Mouse (Mus musculus): ENCODE results near the gene Olfr1448. TPM values are rescaled to one million over a fixed set of nuclear protein-coding genes. Genes with fewer than 3 reads are reported as not detected.

The Olfr1448 gene
- total and polyA plus RNA-seq, 3 experiments: not detected

- Histone ChIP-seq H3K9ac (ENCODE audit: control insufficient read depth, low read depth, low read length, poor library complexity, severe bottlenecking) (no peak within 1 kb of the TSS), H3K4me3 (ENCODE audit: control insufficient read depth in 1 of 2, insufficient read depth in 1 of 2, low read depth in 2 of 2, low read length in 2 of 2) (no peak within 1 kb of the TSS), H3K27me3 (ENCODE audit: control insufficient read depth in 1 of 2, insufficient read depth in 2 of 2, low read length in 2 of 2) (no peaks in the 10 kb centered on the region), H3K27ac (ENCODE audit: control insufficient read depth, low read depth, low read length) (no peak within 1 kb of the TSS), H3K9me3 (replicated peaks; ENCODE audit: insufficient read depth, low read length) (no peaks in the 10 kb centered on the region), H3K4me1 (ENCODE audit: control insufficient read depth in 1 of 2, insufficient read depth in 2 of 2, low read length in 2 of 2) (no peaks in the 10 kb centered on the region), H3K36me3 (ENCODE audit: control insufficient read depth in 1 of 2, insufficient read depth in 2 of 2, low read length in 2 of 2) (no peaks in the 10 kb centered on the region), H3K79me2 (ENCODE audit: control insufficient read depth, insufficient read depth, low read length, poor library complexity) (no peaks in the 10 kb centered on the region)
- no peak for DNase-seq (ENCODE audit: low read depth, low spot score)
- TF ChIP-seq SIN3A (IDR thresholded peaks at IDR 0.05; ENCODE audit: low read length) (no peak), MEF2A (IDR thresholded peaks at IDR 0.05; ENCODE audit: extremely low read depth, insufficient replicate concordance, low read depth, low read length, poor library complexity, severe bottlenecking) (no peak), EP300 (IDR thresholded peaks at IDR 0.05; ENCODE audit: low read depth in 1 of 2, low read length in 2 of 2) (no peak), E2F4 (IDR thresholded peaks at IDR 0.05; ENCODE audit: borderline replicate concordance, low read depth, low read length) (no peak), GATA1 (IDR thresholded peaks at IDR 0.05; ENCODE audit: low read depth, low read length) (no peak), GABPA (IDR thresholded peaks at IDR 0.05; ENCODE audit: low read depth, low read length) (no peak), USF2 (IDR thresholded peaks at IDR 0.05; ENCODE audit: borderline replicate concordance in 1 of 2, insufficient read depth in 1 of 2, low read depth in 1 of 2, low read length in 2 of 2) (no peak), HCFC1 (IDR thresholded peaks at IDR 0.05; ENCODE audit: low read depth, low read length) (no peak), NRF1 (IDR thresholded peaks at IDR 0.05; ENCODE audit: insufficient read depth, low read depth, low read length, poor library complexity, severe bottlenecking) (no peak), BHLHE40 (IDR thresholded peaks at IDR 0.05; ENCODE audit: borderline replicate concordance, low read depth, low read length) (no peak), MYC (IDR thresholded peaks at IDR 0.05; ENCODE audit: low read depth, low read length) (no peak), ETS1 (IDR thresholded peaks at IDR 0.05; ENCODE audit: low read depth, low read length) (no peak), TAL1 (IDR thresholded peaks at IDR 0.05; ENCODE audit: low read length) (no peak)
These were observed 6.3 kb upstream of the Olfr1448 start, which contains the start of gene Olfr1449 for GRCm38 (mm10) chr19:12930540-12930939. Gene Olfr1449 (plus strand): TSS chr19:12930840.

GRCm38 (mm10) chr19:12903643-12904042 is 20.6 kb downstream of the Olfr1448 start, which contains the start of gene Olfr1447:
Gene Olfr1447 (minus strand): TSS chr19:12903743.
- H3K9me3 ChIP-seq (replicated peaks; ENCODE audit: insufficient read depth, low read length): no peaks in the 10 kb centered on the region
- H3K4me3 ChIP-seq (ENCODE audit: control insufficient read depth in 1 of 2, insufficient read depth in 1 of 2, low read depth in 2 of 2, low read length in 2 of 2): no peak within 1 kb of the TSS
- no peak for TF ChIP-seq ZKSCAN1 (IDR thresholded peaks at IDR 0.05; ENCODE audit: low read depth, low read length)
- no peak for TF ChIP-seq TBP (IDR thresholded peaks at IDR 0.05; ENCODE audit: low read depth, low read length)
- no peak for TF ChIP-seq KAT2A (conservative IDR thresholded peaks at IDR 0.05; ENCODE audit: low read depth, low read length)
- no peak for TF ChIP-seq EP300 (IDR thresholded peaks at IDR 0.05; ENCODE audit: low read depth in 1 of 2, low read length in 2 of 2)
- no peak for TF ChIP-seq RAD21 (IDR thresholded peaks at IDR 0.05; ENCODE audit: low read depth, low read length)
- no peak for TF ChIP-seq GATA1 (IDR thresholded peaks at IDR 0.05; ENCODE audit: low read depth, low read length)
- TF ChIP-seq POLR2A (IDR thresholded peaks at IDR 0.05; ENCODE audit: control insufficient read depth in 1 of 2, insufficient read depth in 1 of 2, low read depth in 1 of 2, low read length in 2 of 2, poor library complexity in 1 of 2): no peak
- TF ChIP-seq SMC3 (IDR thresholded peaks at IDR 0.05; ENCODE audit: low read depth, low read length): no peak
- no peak for TF ChIP-seq MAZ (IDR thresholded peaks at IDR 0.05; ENCODE audit: low read depth, low read length)
- TF ChIP-seq RCOR1 (IDR thresholded peaks at IDR 0.05; ENCODE audit: low read depth, low read length): no peak
- TF ChIP-seq USF1 (IDR thresholded peaks at IDR 0.05; ENCODE audit: low read depth, low read length): no peak
- TF ChIP-seq CTCF (IDR thresholded peaks at IDR 0.05 in 2 of 3, conservative IDR thresholded peaks at IDR 0.05 in 1 of 3; ENCODE audit: control insufficient read depth in 1 of 3, insufficient read depth in 1 of 3, low read depth in 2 of 3, low read length in 3 of 3, poor library complexity in 1 of 3, severe bottlenecking in 1 of 3): no peak
- no peak for TF ChIP-seq E2F4 (IDR thresholded peaks at IDR 0.05; ENCODE audit: borderline replicate concordance, low read depth, low read length)
- TF ChIP-seq TAL1 (IDR thresholded peaks at IDR 0.05; ENCODE audit: low read length): no peak
- H3K9ac ChIP-seq (ENCODE audit: control insufficient read depth, low read depth, low read length, poor library complexity, severe bottlenecking): no peak within 1 kb of the TSS
- no peaks in the 10 kb centered on the region for H3K36me3 ChIP-seq (ENCODE audit: control insufficient read depth in 1 of 2, insufficient read depth in 2 of 2, low read length in 2 of 2)
- H3K27me3 ChIP-seq (ENCODE audit: control insufficient read depth in 1 of 2, insufficient read depth in 2 of 2, low read length in 2 of 2): no peaks in the 10 kb centered on the region
- no peak for DNase-seq (ENCODE audit: low read depth, low spot score)
- no peaks in the 10 kb centered on the region for H3K4me1 ChIP-seq (ENCODE audit: control insufficient read depth in 1 of 2, insufficient read depth in 2 of 2, low read length in 2 of 2)
- H3K79me2 ChIP-seq (ENCODE audit: control insufficient read depth, insufficient read depth, low read length, poor library complexity): no peaks in the 10 kb centered on the region
- H3K27ac ChIP-seq (ENCODE audit: control insufficient read depth, low read depth, low read length): no peak within 1 kb of the TSS
